In genomic region chr7:142918641-142919628, GRCm38 (mm10) we compare ENCODE assay signal across 8 mouse cellular contexts. TPM values are rescaled to one million over a fixed set of nuclear protein-coding genes. Genes with fewer than 3 reads are reported as not detected.
DNase-seq lines count a peak whose midpoint lies in the region; ATAC-seq lines count a peak whose summit lies in the region.

No protein-coding gene starts in this region.

- ATAC-seq in hindbrain, embryonic 11.5 days (ENCODE audit: low FRiP score), result peak; percentile 76

- H3K27me3 ChIP-seq in hindbrain, embryonic 11.5 days (ENCODE audit: control insufficient read depth, insufficient read depth, low read length), result no peaks in the 10 kb centered on the region

- no peak overlapping the region for H3K9ac ChIP-seq in hindbrain, embryonic 11.5 days (ENCODE audit: low read depth, low read length)

- DNase-seq in MN1 (ENCODE audit: low spot score), result peak; percentile 91
- DNase-seq in cerebellum, adult 9-10 months, result peak; percentile 76
- peak; percentile 8 to 88 for DNase-seq in frontal cortex, adult 2 months (ENCODE audit: extremely low spot score in 1 of 2, low spot score in 1 of 2)
- DNase-seq in hindbrain, embryonic 11.5 days (ENCODE audit: low spot score), result peak; percentile 91
- DNase-seq in layer of hippocampus, postnatal 10 days (ENCODE audit: low spot score in 2 of 2), result peak; percentile 94 to 95
- peak; percentile 82 for DNase-seq in lung, postnatal 10 days
- peak; percentile 93 for DNase-seq in retina, embryonic 14.5 days (ENCODE audit: low spot score)
- DNase-seq in thymus, postnatal 4 days, result peak; percentile 81

- H3K4me3 ChIP-seq in hindbrain, embryonic 11.5 days (ENCODE audit: low read depth, low read length), result no peak overlapping the region

- H3K9me3 ChIP-seq in hindbrain, embryonic 11.5 days (ENCODE audit: control insufficient read depth, low read length), result no peaks in the 10 kb centered on the region

- no peak overlapping the region for H3K27ac ChIP-seq in hindbrain, embryonic 11.5 days (ENCODE audit: low read depth, low read length)

- H3K36me3 ChIP-seq in hindbrain, embryonic 11.5 days (ENCODE audit: control insufficient read depth, insufficient read depth, low read length), result no peaks in the 10 kb centered on the region

- H3K4me2 ChIP-seq in hindbrain, embryonic 11.5 days (replicated peaks; ENCODE audit: low read depth, low read length), result no peak overlapping the region

- H3K4me1 ChIP-seq in hindbrain, embryonic 11.5 days (replicated peaks; ENCODE audit: control insufficient read depth, insufficient read depth, low read length), result no peaks in the 10 kb centered on the region

- WGBS in hindbrain, embryonic 11.5 days, result 37% methylated on average over 8 of the region's 8 CpGs

RNA-seq across cellular contexts. Expression of gene Th, which starts 12.0 kb away (rescaled TPM):
- 132 and 135 TPM in 2 replicates for polyA plus RNA-seq in frontal cortex, adult 2 months (2012; rRNA removed)
- polyA plus RNA-seq in hindbrain, embryonic 11.5 days (2014; fragmentation: Nextera tagmentation; extraction: Ambion mirVana), result 13.4 and 13.9 TPM in 2 replicates
- total RNA-seq in layer of hippocampus, postnatal 10 days (2021), result under 1 TPM; 0.64 to 0.89 TPM

RNA-seq across cellular contexts. Expression of gene Ascl2, which starts 50.1 kb away (rescaled TPM):
- 0.90 and 1.3 TPM in 2 replicates for polyA plus RNA-seq in frontal cortex, adult 2 months (2012; rRNA removed)
- polyA plus RNA-seq in hindbrain, embryonic 11.5 days (2014; fragmentation: Nextera tagmentation; extraction: Ambion mirVana), result 0.27 and 0.34 TPM in 2 replicates
- under 1 TPM; 0.27 to 0.32 TPM for total RNA-seq in layer of hippocampus, postnatal 10 days (2021)
